ENCODE assay signal across 9 mouse cellular contexts in genomic region chr4:63843924-63844323, GRCm38 (mm10). TPM values are rescaled to one million over a fixed set of nuclear protein-coding genes. Genes with fewer than 3 reads are reported as not detected.
DNase-seq lines count a peak whose midpoint lies in the region; ATAC-seq and TF ChIP-seq lines count a peak whose summit lies in the region.
"Had no signal": no experiment of that assay in that cellular context is flagged by ENCODE, and none has a peak within 500 bp of the region (broad histone marks: within the 10 kb centered on the region; RNA-seq: fewer than 3 reads in every experiment).

No protein-coding gene starts in this region.

- H3K4me2 ChIP-seq in heart, postnatal 0 days (ENCODE audit: low read depth, low read length), result no peak overlapping the region
- 0 out of 2 replicates have a peak overlapping the region, but pooled peaks have one; percentile 11 for H3K4me2 ChIP-seq in embryonic facial prominence, embryonic 13.5 days
- H3K4me2 ChIP-seq in lung, embryonic 14.5 days, result no peak overlapping the region
- H3K4me2 ChIP-seq: lung, embryonic 15.5 days had no signal

- H3K9me3 ChIP-seq in heart, postnatal 0 days (replicated peaks; ENCODE audit: control insufficient read depth, low read length), result no peaks in the 10 kb centered on the region
- no peaks in the 10 kb centered on the region for H3K9me3 ChIP-seq in embryonic facial prominence, embryonic 13.5 days
- H3K9me3 ChIP-seq in lung, embryonic 14.5 days (ENCODE audit: low read depth, low read length), result no peaks in the 10 kb centered on the region
- H3K9me3 ChIP-seq: lung, embryonic 15.5 days had no signal

- H3K4me1 ChIP-seq in heart, postnatal 0 days (ENCODE audit: control insufficient read depth, insufficient read depth), result no peaks in the 10 kb centered on the region
- H3K4me1 ChIP-seq in embryonic facial prominence, embryonic 13.5 days, result no peaks in the 10 kb centered on the region
- no peaks in the 10 kb centered on the region for H3K4me1 ChIP-seq in lung, embryonic 14.5 days (ENCODE audit: insufficient read depth)
- H3K4me1 ChIP-seq: lung, embryonic 15.5 days had no signal

- 17% methylated on average over 6 of the region's 6 CpGs for WGBS in heart, postnatal 0 days
- 29% methylated on average over 6 of the region's 6 CpGs for WGBS in embryonic facial prominence, embryonic 13.5 days
- WGBS in lung, embryonic 14.5 days, result 20% methylated on average over 6 of the region's 6 CpGs

- peaks cover 8% of the 10 kb centered on the region; the same call in 1 of the 2 replicates for H3K27me3 ChIP-seq in heart, postnatal 0 days (ENCODE audit: control insufficient read depth, insufficient read depth, low read length)
- H3K27me3 ChIP-seq in embryonic facial prominence, embryonic 13.5 days, result no peaks in the 10 kb centered on the region
- H3K27me3 ChIP-seq in lung, embryonic 14.5 days (ENCODE audit: insufficient read depth, low read length), result no peaks in the 10 kb centered on the region
- H3K27me3 ChIP-seq: lung, embryonic 15.5 days had no signal

- H3K4me3 ChIP-seq in heart, postnatal 0 days (ENCODE audit: low read depth, low read length), result no peak overlapping the region
- H3K4me3 ChIP-seq in embryonic facial prominence, embryonic 13.5 days, result no peak overlapping the region
- H3K4me3 ChIP-seq in lung, embryonic 14.5 days (ENCODE audit: low read depth, low read length), result no peak overlapping the region
- H3K4me3 ChIP-seq: lung, embryonic 15.5 days had no signal

- peak; percentile 54 for TF ChIP-seq CTCF in heart, postnatal 0 days (IDR thresholded peaks at IDR 0.05; ENCODE audit: low read depth)
- TF ChIP-seq CTCF in lung, embryonic 14.5 days (IDR thresholded peaks at IDR 0.05; ENCODE audit: low read depth), result peak; percentile 68

- no peaks in the 10 kb centered on the region for H3K36me3 ChIP-seq in heart, postnatal 0 days (replicated peaks; ENCODE audit: control insufficient read depth, insufficient read depth, low read length)
- H3K36me3 ChIP-seq in embryonic facial prominence, embryonic 13.5 days, result no peaks in the 10 kb centered on the region
- no peaks in the 10 kb centered on the region for H3K36me3 ChIP-seq in lung, embryonic 14.5 days (ENCODE audit: insufficient read depth)
- H3K36me3 ChIP-seq: lung, embryonic 15.5 days had no signal

- H3K27ac ChIP-seq in heart, postnatal 0 days (ENCODE audit: low read depth), result no peak overlapping the region
- H3K27ac ChIP-seq in embryonic facial prominence, embryonic 13.5 days, result no peak overlapping the region
- H3K27ac ChIP-seq in lung, embryonic 14.5 days (ENCODE audit: low read depth), result no peak overlapping the region
- H3K27ac ChIP-seq: lung, embryonic 15.5 days had no signal

- no peak for ATAC-seq in heart, postnatal 0 days (ENCODE audit: insufficient read depth, low read depth)
- no peak for ATAC-seq in embryonic facial prominence, embryonic 13.5 days (ENCODE audit: insufficient number of reproducible peaks, insufficient read depth, low FRiP score, low TSS enrichment, low read depth)
- no peak for ATAC-seq in lung, embryonic 14.5 days (ENCODE audit: insufficient read depth)

- DNase-seq in heart, postnatal 0 days (ENCODE audit: low spot score), result no peak
- DNase-seq in heart, adult 9 months (ENCODE audit: low spot score in 2 of 2), result no peak
- DNase-seq in right cerebral cortex, adult 18-20 months, result peak; percentile 19
- no peak for DNase-seq in right cerebral cortex, postnatal 25 days
- peak; percentile 87 for DNase-seq in lung, embryonic 14.5 days
- DNase-seq in c-Kit-positive CD71-positive TER-119-positive erythroid progenitor cells, embryonic 14.5 days (ENCODE audit: low spot score), result no peak
- no peak for DNase-seq in gastrocnemius, adult 8-10 months (ENCODE audit: low spot score in 2 of 2)

- no peak overlapping the region for H3K9ac ChIP-seq in heart, postnatal 0 days (replicated peaks; ENCODE audit: low read depth, low read length)
- H3K9ac ChIP-seq in embryonic facial prominence, embryonic 13.5 days, result no peak overlapping the region
- no peak overlapping the region for H3K9ac ChIP-seq in lung, embryonic 14.5 days
- H3K9ac ChIP-seq: lung, embryonic 15.5 days had no signal

- TF ChIP-seq EP300 in heart, postnatal 0 days (IDR thresholded peaks at IDR 0.05; ENCODE audit: low read depth), result no peak

RNA-seq across cellular contexts. Expression of gene Tnfsf8, which starts 17.2 kb away (rescaled TPM):
- total RNA-seq in heart, postnatal 0 days (2014; rRNA removed; ENCODE audit: low replicate concordance), result not detected in 2 replicates
- polyA plus RNA-seq in heart, postnatal 0 days (2015; fragmentation: Nextera tagmentation; extraction: Ambion mirVana), result not detected in 2 replicates
- 0.08 TPM in 1 of 2 replicates, not detected in the other for polyA plus RNA-seq in embryonic facial prominence, embryonic 13.5 days (2015; fragmentation: Nextera tagmentation; extraction: Ambion mirVana)
- 0.04 and 0.07 TPM in 2 replicates for polyA plus RNA-seq in lung, embryonic 14.5 days (2014; fragmentation: Nextera tagmentation; extraction: Ambion mirVana)
- not detected for total RNA-seq in gastrocnemius, adult 8-10 months (2022)

Comparison
In these comparisons a context has a peak if more than half of its experiments do, and no peak if none do; other contexts are left out.
1. DNase-seq: peak in right cerebral cortex, adult 18-20 months (single experiment) and lung, embryonic 14.5 days (single experiment); none in heart, postnatal 0 days (single experiment), heart, adult 9 months (0 of 2), right cerebral cortex, postnatal 25 days (single experiment), c-Kit-positive CD71-positive TER-119-positive erythroid progenitor cells, embryonic 14.5 days (single experiment) and gastrocnemius, adult 8-10 months (0 of 2).